Mouse (Mus musculus): ENCODE measurements at regions not wholly inside any gene's neighbourhood (a gene's known extent, or its start where the extent isn't known, plus 50 kb on each side); places are given as distances from the start of the nearest gene placed in this dataset.

GRCm38 (mm10) chr17:77096836-77097235, 1103.2 kb upstream of the Crim1 start:
- H3K27me3 ChIP-seq (ENCODE audit: control insufficient read depth, insufficient read depth, low read depth, low read length) = no peaks in the 10 kb centered on the region
- no peak overlapping the region for H3K4me2 ChIP-seq (ENCODE audit: low read length)
- peaks cover 3% of the 10 kb centered on the region; the same call in 1 of the 2 replicates for H3K4me1 ChIP-seq (ENCODE audit: control insufficient read depth, insufficient read depth, low read length)
- H3K9me3 ChIP-seq (replicated peaks; ENCODE audit: control insufficient read depth, low read length, poor library complexity, severe bottlenecking) = no peaks in the 10 kb centered on the region
- H3K4me3 ChIP-seq (ENCODE audit: low read depth, low read length) = no peak overlapping the region
- 66% methylated on average over 3 of the region's 3 CpGs for WGBS
- no peak for ATAC-seq
- no peak overlapping the region for H3K9ac ChIP-seq (ENCODE audit: low read depth, low read length)
- H3K27ac ChIP-seq (ENCODE audit: low read length) = no peak overlapping the region
- H3K36me3 ChIP-seq (ENCODE audit: control insufficient read depth, insufficient read depth, low read length) = no peaks in the 10 kb centered on the region

- no peaks in the 10 kb centered on the region for H3K27me3 ChIP-seq (ENCODE audit: control insufficient read depth, insufficient read depth, low read depth, low read length)
- no peak overlapping the region for H3K4me2 ChIP-seq (ENCODE audit: low read length)
- no peak overlapping the region for H3K27ac ChIP-seq (ENCODE audit: low read length)
- 32% methylated on average over 3 of the region's 3 CpGs for WGBS
- H3K36me3 ChIP-seq (ENCODE audit: control insufficient read depth, insufficient read depth, low read length) = no peaks in the 10 kb centered on the region
- no peaks in the 10 kb centered on the region for H3K9me3 ChIP-seq (replicated peaks; ENCODE audit: control insufficient read depth, low read length, poor library complexity, severe bottlenecking)
- H3K4me3 ChIP-seq (ENCODE audit: low read depth, low read length) = no peak overlapping the region
- H3K9ac ChIP-seq (ENCODE audit: low read depth, low read length) = no peak overlapping the region
- ATAC-seq = peak; percentile 36; the same call in 1 of the 2 replicates
- H3K4me1 ChIP-seq (ENCODE audit: control insufficient read depth, insufficient read depth, low read length) = peaks cover 3% of the 10 kb centered on the region; the same call in 1 of the 2 replicates
These were observed 1100.9 kb upstream of the Crim1 start for GRCm38 (mm10) chr17:77099040-77099589.

- Histone ChIP-seq H3K27ac (ENCODE audit: low read length) (no peak overlapping the region), H3K27me3 (ENCODE audit: control insufficient read depth, insufficient read depth, low read depth, low read length) (no peaks in the 10 kb centered on the region), H3K4me2 (ENCODE audit: low read length) (no peak overlapping the region), H3K4me3 (ENCODE audit: low read depth, low read length) (no peak overlapping the region), H3K36me3 (ENCODE audit: control insufficient read depth, insufficient read depth, low read length) (no peaks in the 10 kb centered on the region), H3K9ac (ENCODE audit: low read depth, low read length) (no peak overlapping the region), H3K9me3 (replicated peaks; ENCODE audit: control insufficient read depth, low read length, poor library complexity, severe bottlenecking) (no peaks in the 10 kb centered on the region; the same call in 1 of the 2 replicates), H3K4me1 (ENCODE audit: control insufficient read depth, insufficient read depth, low read length) (no peaks in the 10 kb centered on the region)
- 55% methylated on average over 2 of the region's 2 CpGs for WGBS
- ATAC-seq = no peak
These were observed 1084.1 kb upstream of the Crim1 start for GRCm38 (mm10) chr17:77115931-77116330.

GRCm38 (mm10) chr17:77116972-77117371, 1083.1 kb upstream of the Crim1 start:
- Histone ChIP-seq H3K4me1 (ENCODE audit: control insufficient read depth, insufficient read depth, low read length) (no peaks in the 10 kb centered on the region), H3K9ac (ENCODE audit: low read depth, low read length) (no peak overlapping the region), H3K36me3 (ENCODE audit: control insufficient read depth, insufficient read depth, low read length) (no peaks in the 10 kb centered on the region), H3K9me3 (replicated peaks; ENCODE audit: control insufficient read depth, low read length, poor library complexity, severe bottlenecking) (no peaks in the 10 kb centered on the region; the same call in 1 of the 2 replicates), H3K4me2 (ENCODE audit: low read length) (no peak overlapping the region), H3K27ac (ENCODE audit: low read length) (no peak overlapping the region), H3K27me3 (ENCODE audit: control insufficient read depth, insufficient read depth, low read depth, low read length) (no peaks in the 10 kb centered on the region), H3K4me3 (ENCODE audit: low read depth, low read length) (no peak overlapping the region)
- WGBS = 91% methylated on average over 3 of the region's 3 CpGs
- ATAC-seq = no peak

- H3K4me3 ChIP-seq (ENCODE audit: low read depth, low read length) = no peak overlapping the region
- no peak overlapping the region for H3K9ac ChIP-seq (ENCODE audit: low read depth, low read length)
- H3K4me1 ChIP-seq (ENCODE audit: control insufficient read depth, insufficient read depth, low read length) = no peaks in the 10 kb centered on the region
- no peak overlapping the region for H3K4me2 ChIP-seq (ENCODE audit: low read length)
- no peaks in the 10 kb centered on the region for H3K36me3 ChIP-seq (ENCODE audit: control insufficient read depth, insufficient read depth, low read length)
- no peaks in the 10 kb centered on the region; the same call in 1 of the 2 replicates for H3K9me3 ChIP-seq (replicated peaks; ENCODE audit: control insufficient read depth, low read length, poor library complexity, severe bottlenecking)
- WGBS = 85% methylated on average over 1 of the region's 1 CpGs
- H3K27ac ChIP-seq (ENCODE audit: low read length) = no peak overlapping the region
- H3K27me3 ChIP-seq (ENCODE audit: control insufficient read depth, insufficient read depth, low read depth, low read length) = no peaks in the 10 kb centered on the region
- no peak for ATAC-seq
These were observed 1081.6 kb upstream of the Crim1 start for GRCm38 (mm10) chr17:77118481-77118880.

GRCm38 (mm10) chr17:77127011-77127410, 1073.0 kb upstream of the Crim1 start:
- Histone ChIP-seq H3K36me3 (ENCODE audit: control insufficient read depth, insufficient read depth, low read length) (no peaks in the 10 kb centered on the region), H3K4me2 (ENCODE audit: low read length) (no peak overlapping the region), H3K9ac (ENCODE audit: low read depth, low read length) (no peak overlapping the region), H3K9me3 (replicated peaks; ENCODE audit: control insufficient read depth, low read length, poor library complexity, severe bottlenecking) (no peaks in the 10 kb centered on the region), H3K27me3 (ENCODE audit: control insufficient read depth, insufficient read depth, low read depth, low read length) (no peaks in the 10 kb centered on the region), H3K27ac (ENCODE audit: low read length) (no peak overlapping the region), H3K4me1 (ENCODE audit: control insufficient read depth, insufficient read depth, low read length) (no peaks in the 10 kb centered on the region), H3K4me3 (ENCODE audit: low read depth, low read length) (no peak overlapping the region)
- ATAC-seq = no peak
- WGBS = 100% methylated on average over 1 of the region's 1 CpGs

All from midbrain, embryonic 16.5 days (tissue).